21 mouse cellular contexts compared by ENCODE assay signal in genomic region chr15:101446572-101446971, GRCm38 (mm10). TPM values are rescaled to one million over a fixed set of nuclear protein-coding genes. Genes with fewer than 3 reads are reported as not detected.
A peak's percentile ranks its signal among the peaks of the same experiment; 100 is the strongest.
DNase-seq lines count a peak whose midpoint lies in the region; TF ChIP-seq lines count a peak whose summit lies in the region.
"Had no signal": no experiment of that assay in that cellular context is flagged by ENCODE, and none has a peak within 500 bp of the region (broad histone marks: within the 10 kb centered on the region; RNA-seq: fewer than 3 reads in every experiment).

No protein-coding gene starts in this region.

- H3K27ac ChIP-seq in testis, adult 2 months (ENCODE audit: control insufficient read depth, insufficient read depth, low read depth, low read length) = no peak overlapping the region
- H3K27ac ChIP-seq: liver, embryonic 13.5 days; stomach, postnatal 0 days had no signal

- intact Hi-C loops in heart, postnatal 10 days (cut with DNase I) = no loop called here

- H3K27me3 ChIP-seq in testis, adult 2 months (ENCODE audit: control insufficient read depth, insufficient read depth, low read length) = no peaks in the 10 kb centered on the region
- H3K27me3 ChIP-seq: liver, embryonic 13.5 days had no signal

- DNase-seq in gastrocnemius, adult 18-20 months (ENCODE audit: low spot score) = peak; percentile 6
- DNase-seq in gastrocnemius, adult 8-10 months (ENCODE audit: low spot score in 2 of 2) = no peak
- no peak for DNase-seq in testis, postnatal 14 days (ENCODE audit: low spot score)
- peak; percentile 62 to 73 for DNase-seq in heart, postnatal 10 days
- DNase-seq in layer of hippocampus, adult 8-10 months (ENCODE audit: low spot score in 2 of 2) = no peak
- DNase-seq in lung, postnatal 25 days (ENCODE audit: low spot score) = no peak
- DNase-seq: cerebellum, adult 11-12 months; forebrain, postnatal 0 days; liver, embryonic 13.5 days had no signal

- H3K4me1 ChIP-seq in testis, adult 2 months (ENCODE audit: control insufficient read depth, insufficient read depth, low read length) = peaks cover 2% of the 10 kb centered on the region
- H3K4me1 ChIP-seq: liver, embryonic 13.5 days had no signal

- TF ChIP-seq POLR2A in testis, adult 2 months (IDR thresholded peaks at IDR 0.05; ENCODE audit: control insufficient read depth, low read depth, low read length) = no peak

- TF ChIP-seq CTCF in testis, adult 2 months (IDR thresholded peaks at IDR 0.05; ENCODE audit: control insufficient read depth, insufficient read depth, insufficient replicate concordance, low read depth, low read length) = no peak

- no peaks in the 10 kb centered on the region for H3K36me3 ChIP-seq in testis, adult 2 months (ENCODE audit: control insufficient read depth, insufficient read depth, low read length)
- H3K36me3 ChIP-seq: G1E; liver, embryonic 13.5 days had no signal

- peak overlapping the region; percentile 75 for H3K4me3 ChIP-seq in testis, adult 2 months (ENCODE audit: control insufficient read depth, low read depth, low read length)
- H3K4me3 ChIP-seq: liver, embryonic 13.5 days had no signal

RNA-seq across cellular contexts. Expression of gene Krt88, which starts 1.0 kb away (rescaled TPM):
- not detected for total RNA-seq in gastrocnemius, adult 18-20 months (2021)
- not detected for total RNA-seq in gastrocnemius, adult 8-10 months (2022)
- polyA plus RNA-seq in testis, adult 2 months (2012; rRNA removed) = 189 and 195 TPM in 2 replicates
- not detected for total RNA-seq in heart, postnatal 10 days (2021)
- total RNA-seq in layer of hippocampus, adult 8-10 months (2022) = not detected
- total RNA-seq: forebrain, postnatal 0 days; G1E; left cerebral cortex, postnatal 36 days had no signal
- polyA plus RNA-seq: activated CD4-positive, CD25-positive, alpha-beta regulatory T cell, adult 4 months; C2C12; forebrain, postnatal 0 days; G1E; kidney, embryonic 14.5 days; liver, embryonic 13.5 days; midbrain, embryonic 11.5 days; spleen, adult 2 months; stomach, postnatal 0 days had no signal

RNA-seq across cellular contexts. Expression of gene Krt87, which starts 8.0 kb away (rescaled TPM):
- total RNA-seq in gastrocnemius, adult 18-20 months (2021) = not detected
- total RNA-seq in gastrocnemius, adult 8-10 months (2022) = not detected
- polyA plus RNA-seq in testis, adult 2 months (2012; rRNA removed) = not detected in 2 replicates
- not detected for total RNA-seq in heart, postnatal 10 days (2021)
- under 1 TPM; 0.23 to 0.52 (median 0.35) TPM for total RNA-seq in layer of hippocampus, adult 8-10 months (2022)
- total RNA-seq: G1E had no signal
- polyA plus RNA-seq: C2C12; cortical plate, adult 2 months; G1E; kidney, embryonic 14.5 days; liver, embryonic 13.5 days; spleen, adult 2 months had no signal

RNA-seq across cellular contexts. Expression of gene Krt81, which starts 17.0 kb away (rescaled TPM):
- total RNA-seq in gastrocnemius, adult 18-20 months (2021) = not detected
- not detected for total RNA-seq in gastrocnemius, adult 8-10 months (2022)
- polyA plus RNA-seq in testis, adult 2 months (2012; rRNA removed) = not detected in 2 replicates
- not detected for total RNA-seq in heart, postnatal 10 days (2021)
- not detected for total RNA-seq in layer of hippocampus, adult 8-10 months (2022)
- total RNA-seq: forebrain, postnatal 0 days; G1E; left cerebral cortex, postnatal 36 days had no signal
- polyA plus RNA-seq: activated CD4-positive, CD25-positive, alpha-beta regulatory T cell, adult 4 months; C2C12; cortical plate, adult 2 months; forebrain, postnatal 0 days; G1E; kidney, embryonic 14.5 days; liver, embryonic 13.5 days; lung, postnatal 0 days; midbrain, embryonic 11.5 days; spleen, adult 2 months; stomach, postnatal 0 days; urinary bladder, adult 2 months had no signal

RNA-seq across cellular contexts. Expression of gene Krt86, which starts 26.7 kb away (rescaled TPM):
- not detected for total RNA-seq in gastrocnemius, adult 18-20 months (2021)
- not detected for total RNA-seq in gastrocnemius, adult 8-10 months (2022)
- 0.12 and 0.29 TPM in 2 replicates for polyA plus RNA-seq in testis, adult 2 months (2012; rRNA removed)
- not detected for total RNA-seq in heart, postnatal 10 days (2021)
- not detected for total RNA-seq in layer of hippocampus, adult 8-10 months (2022)
- total RNA-seq: left cerebral cortex, postnatal 36 days had no signal
- polyA plus RNA-seq: activated CD4-positive, CD25-positive, alpha-beta regulatory T cell, adult 4 months; C2C12; cortical plate, adult 2 months; G1E; kidney, embryonic 14.5 days; liver, embryonic 13.5 days; lung, postnatal 0 days; midbrain, embryonic 11.5 days; stomach, postnatal 0 days; urinary bladder, adult 2 months had no signal

RNA-seq across cellular contexts. Expression of gene Krt7, which starts 35.7 kb away (rescaled TPM):
- total RNA-seq in gastrocnemius, adult 18-20 months (2021) = under 1 TPM in 1 of 2 experiments, not detected in 1; 0.14 TPM
- total RNA-seq in gastrocnemius, adult 8-10 months (2022) = not detected
- 0.33 and 0.72 TPM in 2 replicates for polyA plus RNA-seq in testis, adult 2 months (2012; rRNA removed)
- total RNA-seq in heart, postnatal 10 days (2021) = 1 to 10 TPM; 3.8 to 4.5 TPM
- total RNA-seq in layer of hippocampus, adult 8-10 months (2022) = under 1 TPM in 1 of 4 experiments, not detected in 3; 0.45 TPM
- polyA plus RNA-seq: activated CD4-positive, CD25-positive, alpha-beta regulatory T cell, adult 4 months had no signal

Comparison
In these comparisons a context has a peak if more than half of its experiments do, and no peak if none do; other contexts are left out.
1. DNase-seq: peak in gastrocnemius, adult 18-20 months (single experiment) and heart, postnatal 10 days (2 of 2); none in gastrocnemius, adult 8-10 months (0 of 2), testis, postnatal 14 days (single experiment), layer of hippocampus, adult 8-10 months (0 of 2) and lung, postnatal 25 days (single experiment).